Mouse (Mus musculus) neural tube, embryonic 15.5 days (tissue): ENCODE measurements around the gene Cldn20. TPM values are rescaled to one million over a fixed set of nuclear protein-coding genes. Genes with fewer than 3 reads are reported as not detected.

Experiments used
- ATAC-seq: fragments of 200-750 bp; cut with Nextera tagmentation; 2 replicates; pipeline ENCODE4 v1.8.0; 2017; ENCODE audit warnings: mild to moderate bottlenecking, moderate TSS enrichment, moderate library complexity; ENCODE audit not compliant: low FRiP score
- H3K27ac ChIP-seq: fragments of 300-500 bp; sonication (generic); replicated peaks from 2 replicates; pipeline ENCODE4 v1.5.1; 2015; ENCODE audit warnings: mild to moderate bottlenecking, inconsistent platforms
- H3K27me3 ChIP-seq: fragments of 300-500 bp; sonication (generic); replicated peaks from 2 replicates; pipeline ENCODE4 v1.6.1; 2015; ENCODE audit warnings: inconsistent platforms
- H3K36me3 ChIP-seq: fragments of 300-500 bp; sonication (generic); 2 replicates; pipeline ENCODE4 v1.6.1; 2015; ENCODE audit warnings: inconsistent platforms
- H3K4me1 ChIP-seq: fragments of 300-500 bp; sonication (generic); 2 replicates; pipeline ENCODE4 v1.6.1; 2015; ENCODE audit warnings: inconsistent platforms
- H3K4me2 ChIP-seq: fragments of 300-500 bp; sonication (generic); 2 replicates; pipeline ENCODE4 v1.6.1; 2015; ENCODE audit warnings: inconsistent platforms, mild to moderate bottlenecking, moderate library complexity
- H3K4me3 ChIP-seq: fragments of 300-500 bp; sonication (generic); replicated peaks from 2 replicates; pipeline ENCODE4 v1.5.1; 2015; ENCODE audit warnings: mild to moderate bottlenecking, inconsistent platforms
- H3K9ac ChIP-seq: fragments of 300-500 bp; sonication (generic); replicated peaks from 2 replicates; pipeline ENCODE4 v1.6.1; 2015; ENCODE audit warnings: mild to moderate bottlenecking, inconsistent platforms
- H3K9me3 ChIP-seq: fragments of 300-500 bp; sonication (generic); replicated peaks from 2 replicates; pipeline ENCODE4 v1.6.1; 2016; ENCODE audit warnings: inconsistent platforms
- WGBS: fragments of 180-500 bp; shearing (Covaris S2); methylation state at CpG from one replicate; pipeline ENCODE4 v1.1.7; 2015; ENCODE audit warnings: mixed read lengths; 5-methylcytosine and 5-hydroxymethylcytosine counted together
- polyA plus RNA-seq: library from polyadenylated mRNA; unstranded; fragments of >200 nt; fragmentation: Nextera tagmentation; extraction: Ambion mirVana; gene quantifications from 2 replicates; pipeline ENCODE4 v1.2.1, GENCODE M21; 2015

The Cldn20 gene
- polyA plus RNA-seq, 1 experiment from 2014 or later, result not detected

DNA sequence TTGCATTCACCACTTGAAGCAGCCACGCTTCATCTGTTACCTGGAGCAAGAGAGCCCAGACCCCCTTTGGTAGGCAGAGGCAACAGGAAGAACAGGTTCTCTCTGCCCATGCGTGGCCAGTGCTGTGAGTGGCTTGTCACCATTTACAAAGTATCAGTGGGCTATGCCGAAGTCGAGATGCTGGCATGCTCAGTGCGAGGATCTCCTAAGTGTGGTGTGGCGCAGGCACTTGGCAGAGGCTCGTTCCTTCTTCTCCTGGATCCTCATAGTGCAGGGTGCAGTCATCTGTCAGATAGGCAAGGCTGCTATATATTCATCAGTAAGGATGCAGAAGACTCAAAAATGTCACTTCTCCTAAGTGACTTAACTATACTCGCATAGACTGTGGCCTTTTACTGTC, 32.9 kb upstream of the Cldn20 start:
- no peak overlapping the region for H3K4me2 ChIP-seq
- no peaks in the 10 kb centered on the region for H3K36me3 ChIP-seq
- WGBS, result 95% methylated on average over 8 of the region's 8 CpGs
- no peak overlapping the region for H3K4me3 ChIP-seq
- H3K9ac ChIP-seq, result no peak overlapping the region
- no peaks in the 10 kb centered on the region for H3K27me3 ChIP-seq
- no peaks in the 10 kb centered on the region; the same call in 1 of the 2 replicates for H3K4me1 ChIP-seq
- no peak for ATAC-seq
- H3K9me3 ChIP-seq, result no peaks in the 10 kb centered on the region
- no peak overlapping the region for H3K27ac ChIP-seq

DNA sequence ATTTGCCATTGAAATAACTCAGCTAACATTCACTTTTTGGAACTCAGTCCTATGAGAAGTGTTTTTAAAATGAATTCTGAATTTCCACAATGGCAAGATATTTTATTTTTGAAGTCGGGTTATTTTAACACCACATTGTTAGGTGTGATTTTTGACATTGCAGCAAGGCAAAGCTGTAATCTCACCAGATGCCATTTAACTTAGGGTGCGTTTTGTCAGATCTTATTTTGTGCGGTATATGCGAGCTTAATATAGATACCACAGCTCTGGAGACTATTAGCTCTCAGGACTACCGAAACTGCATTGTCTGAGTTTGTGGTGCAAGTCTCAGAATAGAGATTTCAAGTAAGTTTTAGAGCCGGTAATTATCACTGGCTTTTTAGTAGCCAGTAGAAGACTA, 32.3 kb upstream of the Cldn20 start:
- no peak overlapping the region for H3K4me3 ChIP-seq
- 95% methylated on average over 6 of the region's 6 CpGs for WGBS
- H3K9ac ChIP-seq, result no peak overlapping the region

GRCm38 (mm10) chr17:3500936-3501335, 31.4 kb upstream of the Cldn20 start:
- Histone ChIP-seq H3K4me3 (no peak overlapping the region), H3K9me3 (no peaks in the 10 kb centered on the region), H3K4me1 (no peaks in the 10 kb centered on the region; the same call in 1 of the 2 replicates), H3K36me3 (no peaks in the 10 kb centered on the region), H3K27me3 (no peaks in the 10 kb centered on the region), H3K9ac (no peak overlapping the region), H3K27ac (no peak overlapping the region), H3K4me2 (no peak overlapping the region)
- ATAC-seq, result no peak
- WGBS, result 90% methylated on average over 4 of the region's 4 CpGs

More for the DNA sequence above, 32.3 kb upstream of the Cldn20 start:
- no peak for ATAC-seq
- Histone ChIP-seq H3K27me3 (no peaks in the 10 kb centered on the region), H3K4me1 (no peaks in the 10 kb centered on the region; the same call in 1 of the 2 replicates), H3K36me3 (no peaks in the 10 kb centered on the region), H3K4me2 (no peak overlapping the region), H3K27ac (no peak overlapping the region), H3K9me3 (no peaks in the 10 kb centered on the region)

DNA sequence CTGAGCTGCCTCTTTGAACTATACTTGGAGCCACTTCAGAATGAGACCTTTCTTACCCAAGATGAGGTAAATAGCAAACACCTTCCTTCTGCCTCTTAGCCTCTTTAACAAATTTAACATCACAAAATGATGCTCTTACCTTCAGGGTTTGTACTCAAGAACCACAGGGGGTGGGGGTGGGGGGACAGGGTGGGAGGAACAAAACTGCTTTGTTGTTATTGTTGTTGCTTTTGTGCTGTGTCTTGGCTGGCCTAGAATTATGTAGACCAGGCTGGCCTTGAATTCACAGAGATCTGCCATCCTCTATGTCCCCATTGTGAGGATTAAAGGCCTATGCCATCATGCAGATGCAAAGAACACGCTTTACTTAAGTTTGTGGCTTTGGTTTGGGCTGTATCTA, 26.6 kb upstream of the Cldn20 start:
- Histone ChIP-seq H3K27ac (no peak overlapping the region), H3K4me1 (no peaks in the 10 kb centered on the region; the same call in 1 of the 2 replicates), H3K9ac (no peak overlapping the region), H3K4me2 (no peak overlapping the region), H3K9me3 (no peaks in the 10 kb centered on the region), H3K4me3 (no peak overlapping the region), H3K36me3 (no peaks in the 10 kb centered on the region), H3K27me3 (no peaks in the 10 kb centered on the region)
- WGBS, result 84% methylated on average over 1 of the region's 1 CpGs
- ATAC-seq, result no peak

DNA sequence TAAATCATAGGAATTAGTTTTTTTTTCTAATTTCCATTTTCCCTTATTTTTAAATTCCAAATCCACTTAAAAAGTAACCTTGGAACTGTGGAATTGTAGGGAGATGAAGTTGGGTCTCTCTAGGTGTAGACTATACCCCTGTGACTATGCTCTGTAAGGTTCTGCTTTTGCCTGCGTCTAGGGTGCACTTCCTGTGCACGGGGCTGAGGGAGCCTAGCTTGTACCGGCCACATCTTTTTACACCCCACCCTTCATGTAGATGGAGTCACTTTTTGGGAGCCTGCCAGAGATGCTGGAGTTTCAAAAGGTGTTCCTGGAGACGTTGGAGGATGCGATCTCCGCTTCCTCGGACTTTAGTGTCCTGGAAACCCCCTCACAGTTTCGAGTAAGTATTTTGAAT, 25.8 kb upstream of the Cldn20 start:
- H3K9ac ChIP-seq, result no peak overlapping the region
- no peak for ATAC-seq
- H3K27me3 ChIP-seq, result no peaks in the 10 kb centered on the region
- no peak overlapping the region for H3K4me2 ChIP-seq
- H3K27ac ChIP-seq, result no peak overlapping the region
- 92% methylated on average over 8 of the region's 8 CpGs for WGBS
- H3K36me3 ChIP-seq, result no peaks in the 10 kb centered on the region
- H3K4me3 ChIP-seq, result no peak overlapping the region
- H3K9me3 ChIP-seq, result no peaks in the 10 kb centered on the region
- no peaks in the 10 kb centered on the region; the same call in 1 of the 2 replicates for H3K4me1 ChIP-seq

- WGBS, result 14% methylated on average over 1 of the region's 1 CpGs
- Histone ChIP-seq H3K9ac (no peak overlapping the region), H3K27ac (no peak overlapping the region), H3K4me1 (no peaks in the 10 kb centered on the region), H3K27me3 (no peaks in the 10 kb centered on the region), H3K4me2 (no peak overlapping the region), H3K9me3 (no peaks in the 10 kb centered on the region), H3K36me3 (no peaks in the 10 kb centered on the region), H3K4me3 (no peak overlapping the region)
- 0 out of 2 replicates have a peak, but pooled peaks have one; percentile 63 for ATAC-seq
Observed at GRCm38 (mm10) chr17:3509841-3510240, 22.5 kb upstream of the Cldn20 start.

GRCm38 (mm10) chr17:3514316-3514715, 18.0 kb upstream of the Cldn20 start:
- Histone ChIP-seq H3K4me1 (no peaks in the 10 kb centered on the region), H3K36me3 (peaks cover 2% of the 10 kb centered on the region; the same call in 1 of the 2 replicates), H3K9ac (no peak overlapping the region), H3K27me3 (no peaks in the 10 kb centered on the region), H3K27ac (no peak overlapping the region), H3K4me3 (no peak overlapping the region), H3K9me3 (no peaks in the 10 kb centered on the region), H3K4me2 (no peak overlapping the region)
- WGBS, result 89% methylated on average over 5 of the region's 5 CpGs
- no peak for ATAC-seq

- no peaks in the 10 kb centered on the region for H3K4me1 ChIP-seq
- no peaks in the 10 kb centered on the region for H3K27me3 ChIP-seq
- H3K9ac ChIP-seq, result no peak overlapping the region
- H3K27ac ChIP-seq, result no peak overlapping the region
- H3K36me3 ChIP-seq, result peaks cover 2% of the 10 kb centered on the region; the same call in 1 of the 2 replicates
- H3K4me3 ChIP-seq, result no peak overlapping the region
- WGBS, result 95% methylated on average over 8 of the region's 8 CpGs
- no peak for ATAC-seq
- H3K9me3 ChIP-seq, result no peaks in the 10 kb centered on the region
- no peak overlapping the region for H3K4me2 ChIP-seq
Observed at GRCm38 (mm10) chr17:3515851-3516250, 16.5 kb upstream of the Cldn20 start.

DNA sequence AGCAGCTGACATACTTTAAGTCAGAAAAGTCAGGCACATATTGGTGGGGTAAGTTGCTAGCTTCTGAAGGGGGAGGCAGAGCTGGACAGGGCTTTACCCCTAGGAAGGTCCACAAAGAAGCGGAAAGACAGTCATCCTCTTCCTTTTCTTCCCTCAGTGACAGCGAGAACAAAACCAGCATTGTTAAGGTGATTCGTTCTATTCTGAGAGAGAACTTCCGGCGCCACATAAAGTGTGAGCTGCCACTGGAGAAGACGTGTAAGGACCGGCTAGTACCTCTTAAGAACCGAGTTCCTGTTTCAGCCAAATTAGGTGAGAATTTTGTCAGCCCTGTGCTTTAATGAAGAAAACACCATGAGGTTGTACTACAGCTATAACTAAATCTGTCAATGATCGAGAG, 15.9 kb upstream of the Cldn20 start:
- H3K4me2 ChIP-seq, result no peak overlapping the region
- H3K9me3 ChIP-seq, result no peaks in the 10 kb centered on the region
- H3K27ac ChIP-seq, result no peak overlapping the region
- no peak overlapping the region for H3K9ac ChIP-seq
- no peaks in the 10 kb centered on the region for H3K4me1 ChIP-seq
- no peak overlapping the region for H3K4me3 ChIP-seq
- H3K27me3 ChIP-seq, result no peaks in the 10 kb centered on the region
- ATAC-seq, result no peak
- 27% methylated on average over 9 of the region's 9 CpGs for WGBS
- H3K36me3 ChIP-seq, result peaks cover 2% of the 10 kb centered on the region; the same call in 1 of the 2 replicates

DNA sequence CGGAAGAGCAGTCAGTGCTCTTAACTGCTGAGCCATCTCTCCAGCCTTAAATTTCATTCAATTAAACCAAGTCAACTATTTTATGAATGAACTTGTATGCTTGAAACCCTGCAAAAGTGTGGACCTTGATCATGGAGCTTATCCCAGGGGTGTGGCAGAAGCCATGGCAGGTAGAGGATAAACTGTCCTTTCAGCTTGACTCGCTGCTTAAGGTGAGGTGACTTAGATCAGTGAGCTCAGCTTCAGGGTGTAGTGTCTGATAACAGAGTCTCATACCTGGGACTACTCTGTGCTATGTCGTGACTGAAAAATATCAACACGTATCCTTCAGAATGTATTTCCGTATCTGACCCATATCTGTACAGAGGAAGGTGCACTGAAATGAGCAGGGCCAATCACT, 12.0 kb upstream of the Cldn20 start:
- ATAC-seq, result no peak
- no peaks in the 10 kb centered on the region for H3K27me3 ChIP-seq
- WGBS, result 96% methylated on average over 5 of the region's 5 CpGs

GRCm38 (mm10) chr17:3527841-3528471, 4.4 kb upstream of the Cldn20 start:
- no peaks in the 10 kb centered on the region for H3K9me3 ChIP-seq
- H3K36me3 ChIP-seq, result no peaks in the 10 kb centered on the region
- ATAC-seq, result no peak
- H3K9ac ChIP-seq, result no peak overlapping the region
- H3K4me1 ChIP-seq, result no peaks in the 10 kb centered on the region
- no peak overlapping the region for H3K4me3 ChIP-seq
- H3K27ac ChIP-seq, result no peak overlapping the region
- H3K4me2 ChIP-seq, result no peak overlapping the region
- H3K27me3 ChIP-seq, result no peaks in the 10 kb centered on the region
- 62% methylated on average over 6 of the region's 6 CpGs for WGBS

More for the DNA sequence above, 12.0 kb upstream of the Cldn20 start:
- Histone ChIP-seq H3K4me1 (no peaks in the 10 kb centered on the region), H3K9me3 (no peaks in the 10 kb centered on the region), H3K4me2 (no peak overlapping the region), H3K36me3 (peaks cover 2% of the 10 kb centered on the region; the same call in 1 of the 2 replicates), H3K9ac (no peak overlapping the region), H3K27ac (no peak overlapping the region), H3K4me3 (no peak overlapping the region)

GRCm38 (mm10) chr17:3529523-3529922, 2.8 kb upstream of the Cldn20 start:
- H3K36me3 ChIP-seq, result no peaks in the 10 kb centered on the region

More at GRCm38 (mm10) chr17:3529523-3529922, 2.8 kb upstream of the Cldn20 start:
- Histone ChIP-seq H3K27me3 (no peaks in the 10 kb centered on the region), H3K27ac (no peak overlapping the region), H3K4me2 (no peak overlapping the region), H3K4me3 (no peak overlapping the region), H3K4me1 (no peaks in the 10 kb centered on the region), H3K9ac (no peak overlapping the region), H3K9me3 (no peaks in the 10 kb centered on the region)
- no peak for ATAC-seq
- 79% methylated on average over 3 of the region's 3 CpGs for WGBS
